In genomic region chr2:60384763-60385085, GRCm38 (mm10) we compare ENCODE assay signal across 10 mouse cellular contexts. TPM values are rescaled to one million over a fixed set of nuclear protein-coding genes. Genes with fewer than 3 reads are reported as not detected.
DNase-seq lines count a peak whose midpoint lies in the region; ATAC-seq and TF ChIP-seq lines count a peak whose summit lies in the region.
"Had no signal": no experiment of that assay in that cellular context is flagged by ENCODE, and none has a peak within 500 bp of the region (broad histone marks: within the 10 kb centered on the region; RNA-seq: fewer than 3 reads in every experiment).

No protein-coding gene starts in this region.

- peaks cover 7% of the 10 kb centered on the region for H3K27me3 ChIP-seq in midbrain, embryonic 11.5 days (ENCODE audit: control insufficient read depth, insufficient read depth, low read length)
- peaks cover 4% of the 10 kb centered on the region; the same call in 1 of the 2 replicates for H3K27me3 ChIP-seq in midbrain, postnatal 0 days (ENCODE audit: insufficient read depth, low read length)
- no peaks in the 10 kb centered on the region for H3K27me3 ChIP-seq in small intestine, adult 2 months (ENCODE audit: control insufficient read depth, insufficient read depth, low read length)

- no peak for ATAC-seq in midbrain, embryonic 11.5 days (ENCODE audit: low FRiP score)
- ATAC-seq in midbrain, postnatal 0 days (ENCODE audit: low FRiP score): no peak
- ATAC-seq in granulocyte monocyte progenitor cell, adult 5-6 weeks (replicated peaks; ENCODE audit: poor library complexity, severe bottlenecking): no peak

- H3K9me3 ChIP-seq in midbrain, embryonic 11.5 days (ENCODE audit: control insufficient read depth, low read length): no peaks in the 10 kb centered on the region
- H3K9me3 ChIP-seq in midbrain, postnatal 0 days (ENCODE audit: low read length): no peaks in the 10 kb centered on the region
- H3K9me3 ChIP-seq: embryonic facial prominence, embryonic 13.5 days; hindbrain, embryonic 15.5 days had no signal

- no peak for TF ChIP-seq CTCF in midbrain, postnatal 0 days (IDR thresholded peaks at IDR 0.05)
- no peak for TF ChIP-seq CTCF in small intestine, adult 2 months (IDR thresholded peaks at IDR 0.05; ENCODE audit: extremely low read depth, insufficient read length, insufficient replicate concordance, low read depth, low read length)
- TF ChIP-seq CTCF in gastrocnemius, adult 2 months (IDR thresholded peaks at IDR 0.05): no peak

- H3K9ac ChIP-seq in midbrain, embryonic 11.5 days (ENCODE audit: low read length): no peak overlapping the region
- no peak overlapping the region for H3K9ac ChIP-seq in midbrain, postnatal 0 days (replicated peaks; ENCODE audit: low read length, poor library complexity, severe bottlenecking)
- H3K9ac ChIP-seq: embryonic facial prominence, embryonic 13.5 days; hindbrain, embryonic 15.5 days had no signal

- no peak for TF ChIP-seq POLR2A in small intestine, adult 2 months (IDR thresholded peaks at IDR 0.05; ENCODE audit: low read depth, low read length)

- no peak overlapping the region for H3K4me3 ChIP-seq in midbrain, embryonic 11.5 days (ENCODE audit: low read depth, low read length)
- no peak overlapping the region for H3K4me3 ChIP-seq in midbrain, postnatal 0 days (ENCODE audit: low read depth, low read length)
- no peak overlapping the region for H3K4me3 ChIP-seq in small intestine, adult 2 months (ENCODE audit: low read depth, low read length)
- no peak overlapping the region for H3K4me3 ChIP-seq in gastrocnemius, adult 2 months
- H3K4me3 ChIP-seq: embryonic facial prominence, embryonic 13.5 days; hindbrain, embryonic 15.5 days had no signal

- H3K36me3 ChIP-seq in midbrain, embryonic 11.5 days (ENCODE audit: control insufficient read depth, insufficient read depth, low read length): no peaks in the 10 kb centered on the region
- no peaks in the 10 kb centered on the region for H3K36me3 ChIP-seq in midbrain, postnatal 0 days (ENCODE audit: insufficient read depth, low read length)
- H3K36me3 ChIP-seq in small intestine, adult 2 months (ENCODE audit: control insufficient read depth, insufficient read depth, low read length): no peaks in the 10 kb centered on the region
- H3K36me3 ChIP-seq: embryonic facial prominence, embryonic 13.5 days; hindbrain, embryonic 15.5 days had no signal

- DNase-seq in midbrain, embryonic 11.5 days (ENCODE audit: low spot score, missing footprints): peak; percentile 85
- DNase-seq in midbrain, postnatal 0 days (ENCODE audit: low spot score): no peak
- DNase-seq in adipocyte (ENCODE audit: low spot score): peak; percentile 87
- DNase-seq in kidney, postnatal 10 days: peak; percentile 32
- DNase-seq in gastrocnemius, adult 2 months: no peak

- H3K27ac ChIP-seq in midbrain, embryonic 11.5 days (ENCODE audit: low read depth, low read length): no peak overlapping the region
- H3K27ac ChIP-seq in midbrain, postnatal 0 days (ENCODE audit: low read depth, low read length): no peak overlapping the region
- peak overlapping the region; percentile 43; the same call in 1 of the 2 replicates for H3K27ac ChIP-seq in small intestine, adult 2 months (ENCODE audit: insufficient read depth, low read depth, low read length)
- H3K27ac ChIP-seq in gastrocnemius, adult 2 months: no peak overlapping the region
- H3K27ac ChIP-seq: embryonic facial prominence, embryonic 13.5 days; hindbrain, embryonic 15.5 days; macrophage had no signal

- H3K4me1 ChIP-seq in midbrain, embryonic 11.5 days (ENCODE audit: control insufficient read depth, insufficient read depth, low read length): peaks cover 2% of the 10 kb centered on the region
- H3K4me1 ChIP-seq in midbrain, postnatal 0 days (ENCODE audit: insufficient read depth, low read length): no peaks in the 10 kb centered on the region
- H3K4me1 ChIP-seq in small intestine, adult 2 months (ENCODE audit: control insufficient read depth, insufficient read depth, insufficient read length, low read length): peaks cover 4% of the 10 kb centered on the region

- intact Hi-C loops in gastrocnemius, adult 2 months (cut with DNase I): no loop called here

- H3K4me2 ChIP-seq in midbrain, embryonic 11.5 days: no peak overlapping the region
- H3K4me2 ChIP-seq in midbrain, postnatal 0 days (ENCODE audit: low read depth, low read length, poor library complexity, severe bottlenecking): no peak overlapping the region
- H3K4me2 ChIP-seq: embryonic facial prominence, embryonic 13.5 days; hindbrain, embryonic 15.5 days had no signal

RNA-seq across cellular contexts. Expression of gene Ly75, which starts 1.6 kb away (rescaled TPM):
- polyA plus RNA-seq in midbrain, embryonic 11.5 days (2014; fragmentation: Nextera tagmentation; extraction: Ambion mirVana): 2.0 and 2.3 TPM in 2 replicates
- total RNA-seq in midbrain, postnatal 0 days (2014; rRNA removed): 2.9 and 4.8 TPM in 2 replicates
- polyA plus RNA-seq in midbrain, postnatal 0 days (2015; fragmentation: Nextera tagmentation; extraction: Ambion mirVana): 1.2 and 1.5 TPM in 2 replicates
- 2.1 and 4.4 TPM in 2 replicates for polyA plus RNA-seq in small intestine, adult 2 months (2012; rRNA removed)
- under 1 TPM; 0.03 to 0.05 TPM for total RNA-seq in gastrocnemius, adult 2 months (2021)
- total RNA-seq in granulocyte monocyte progenitor cell, adult 5-6 weeks (2014; fragmentation: Nextera tagmentation): 1.1 and 1.8 TPM in 2 replicates
- total RNA-seq in granulocyte monocyte progenitor cell, adult 5-6 weeks (2017): 3.0 and 4.8 TPM in 2 replicates

Comparison
In these comparisons a context has a peak if more than half of its experiments do, and no peak if none do; other contexts are left out.
1. DNase-seq: peak in midbrain, embryonic 11.5 days (single experiment), adipocyte (single experiment) and kidney, postnatal 10 days (single experiment); none in midbrain, postnatal 0 days (single experiment) and gastrocnemius, adult 2 months (single experiment).